Mouse (Mus musculus): Measurements from ENCODE around the gene Gm6676.
"Not testable (repeated sequence)": the region's sequence is repeated elsewhere in the genome, so short reads cannot be mapped to it uniquely, and the experiment has no call there.

The Gm6676 gene

DNA sequence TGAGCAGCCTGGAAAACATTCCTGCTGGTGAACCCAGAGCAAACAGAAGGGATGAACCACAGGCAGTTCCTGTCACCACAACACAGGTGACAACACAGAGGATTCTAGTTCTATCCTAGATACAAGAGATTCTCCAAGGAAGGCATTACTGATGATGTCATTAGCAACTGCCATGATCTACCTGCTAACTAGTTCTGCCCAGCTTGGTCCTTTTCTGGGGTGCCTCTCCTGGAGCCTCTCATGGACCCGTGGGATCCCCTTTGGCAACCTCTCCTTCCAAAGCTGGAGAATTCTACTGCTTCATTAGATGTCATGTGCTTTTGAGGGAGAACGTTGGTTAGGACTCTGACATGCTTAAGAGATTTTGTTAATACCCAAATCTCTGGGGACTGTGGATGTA is at the start of gene Gm6676:
Gene Gm6676 (minus strand): TSS at position 101 of the 400 bp plus-strand sequence.
- not testable (repeated sequence) for DNase-seq (ENCODE audit: low read depth, low spot score)

DNA sequence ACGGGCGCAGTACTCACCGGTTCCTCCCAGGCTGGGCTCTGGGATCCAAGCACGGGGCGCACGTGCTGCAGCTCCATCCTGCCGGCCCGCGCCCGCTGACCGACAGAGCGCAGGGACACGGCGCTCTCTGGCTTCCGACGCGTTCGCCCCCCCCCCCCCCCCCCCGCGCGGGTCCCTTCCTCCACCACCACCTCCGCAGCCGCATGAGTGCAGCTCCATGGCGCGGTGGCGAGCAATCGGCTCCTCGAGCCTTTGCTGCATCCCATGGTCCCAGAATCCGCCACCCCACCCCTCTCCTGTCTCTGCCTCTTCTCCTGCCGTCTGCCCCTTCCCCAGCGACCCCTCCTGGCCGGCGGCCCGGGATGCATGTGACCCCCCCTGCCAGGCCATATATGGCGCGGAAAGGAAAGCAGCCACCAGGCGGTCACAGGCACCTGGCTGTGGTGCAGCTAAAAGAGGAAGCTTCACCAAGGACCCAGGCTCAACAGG is 49.3 kb upstream of the Gm6676 start, which contains the start of gene Gm3512:
Gene Gm3512 (minus strand): TSS at position 51 of the 489 bp plus-strand sequence.
- DNase-seq (ENCODE audit: low read depth, low spot score), result not testable (repeated sequence)

DNA sequence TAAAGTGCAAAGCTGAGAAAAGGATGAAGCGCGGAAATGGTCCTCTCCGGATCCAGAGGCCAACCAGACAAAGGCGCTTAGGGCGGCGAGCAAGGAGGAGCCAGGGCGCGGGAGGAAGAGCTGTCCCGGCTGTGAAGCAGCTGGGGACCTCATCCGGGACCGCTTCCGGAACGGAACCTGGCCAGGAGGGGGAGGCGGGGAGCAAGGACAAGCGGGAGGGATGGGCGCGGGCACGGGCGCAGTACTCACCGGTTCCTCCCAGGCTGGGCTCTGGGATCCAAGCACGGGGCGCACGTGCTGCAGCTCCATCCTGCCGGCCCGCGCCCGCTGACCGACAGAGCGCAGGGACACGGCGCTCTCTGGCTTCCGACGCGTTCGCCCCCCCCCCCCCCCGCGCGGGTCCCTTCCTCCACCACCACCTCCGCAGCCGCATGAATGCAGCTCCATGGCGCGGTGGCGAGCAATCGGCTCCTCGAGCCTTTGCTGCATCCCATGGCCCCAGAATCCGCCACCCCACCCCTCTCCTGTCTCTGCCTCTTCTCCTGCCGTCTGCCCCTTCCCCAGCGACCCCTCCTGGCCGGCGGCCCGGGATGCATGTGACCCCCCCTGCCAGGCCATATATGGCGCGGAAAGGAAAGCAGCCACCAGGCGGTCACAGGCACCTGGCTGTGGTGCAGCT is 19.9 kb downstream of the Gm6676 start:
- not testable (repeated sequence) for DNase-seq (ENCODE audit: low read depth, low spot score)

DNA sequence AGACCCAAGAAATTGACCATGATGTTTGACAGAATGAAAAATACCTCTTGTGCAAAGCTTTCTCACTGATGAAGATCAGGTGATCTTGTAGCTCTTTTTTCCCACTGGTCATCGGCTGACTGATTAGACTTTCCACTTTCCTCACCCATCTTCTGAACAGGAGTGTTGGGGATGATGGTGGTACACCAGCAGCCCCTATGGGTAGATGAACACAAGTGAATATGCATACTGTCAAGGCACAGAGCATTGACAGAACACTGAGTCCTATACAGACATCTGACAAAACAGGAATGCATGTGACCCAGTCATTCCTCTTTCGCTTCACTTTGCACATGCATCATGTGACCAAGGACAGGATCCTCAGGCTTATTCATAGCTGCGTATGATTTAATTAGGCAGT is 24.7 kb downstream of the Gm6676 start, which contains the start of gene Gm3696:
Gene Gm3696 (minus strand): TSS at position 101 of the 400 bp plus-strand sequence.
- not testable (repeated sequence) for DNase-seq (ENCODE audit: low read depth, low spot score)

All from forelimb bud, embryonic 11.5 days (tissue).